Mouse (Mus musculus) stomach, postnatal 0 days (tissue): ENCODE data around the gene Rps24. TPM values are rescaled to one million over a fixed set of nuclear protein-coding genes. Genes with fewer than 3 reads are reported as not detected.

ENCODE experiments used
- ATAC-seq: fragments of 200-750 bp; cut with Nextera tagmentation; 2 replicates; pipeline ENCODE4 v1.8.0; 2017; ENCODE audit not compliant: low FRiP score, low TSS enrichment
- DNase-seq: peaks from one replicate; pipeline ENCODE4 v3.0.0-alpha.2; 2016; ENCODE audit warnings: low spot score
- H3K27ac ChIP-seq: fragments of 300-500 bp; sonication (generic); replicated peaks from 2 replicates; pipeline ENCODE4 v1.5.1; 2014; ENCODE audit warnings: mild to moderate bottlenecking, control low read depth
- H3K27me3 ChIP-seq: fragments of 300-500 bp; sonication (generic); 2 replicates; pipeline ENCODE4 v1.6.1; 2014; ENCODE audit warnings: low read length; ENCODE audit not compliant: control insufficient read depth, insufficient read depth
- H3K36me3 ChIP-seq: fragments of 300-500 bp; sonication (generic); 2 replicates; pipeline ENCODE4 v1.6.1; 2014; ENCODE audit warnings: low read length, mixed read lengths; ENCODE audit not compliant: control insufficient read depth, insufficient read depth
- H3K4me1 ChIP-seq: fragments of 300-500 bp; sonication (generic); replicated peaks from 2 replicates; pipeline ENCODE4 v1.6.1; 2014; ENCODE audit warnings: antibody characterized with exemption; ENCODE audit not compliant: control insufficient read depth, insufficient read depth
- H3K4me2 ChIP-seq: fragments of 300-500 bp; sonication (generic); replicated peaks from 2 replicates; pipeline ENCODE4 v1.6.1; 2014; ENCODE audit warnings: low read depth, mild to moderate bottlenecking, control low read depth, moderate library complexity
- H3K4me3 ChIP-seq: fragments of 300-500 bp; sonication (generic); 2 replicates; pipeline ENCODE4 v1.5.1; 2014; ENCODE audit warnings: low read depth, low read length, control low read depth
- H3K9ac ChIP-seq: fragments of 300-500 bp; sonication (generic); 2 replicates; pipeline ENCODE4 v1.6.1; 2014; ENCODE audit warnings: mild to moderate bottlenecking, low read length, control low read depth, mixed read lengths
- H3K9me3 ChIP-seq: fragments of 300-500 bp; sonication (generic); 2 replicates; pipeline ENCODE4 v1.6.1; 2016; ENCODE audit warnings: low read length; ENCODE audit not compliant: control insufficient read depth
- CTCF ChIP-seq: IDR thresholded peaks from 2 replicates; pipeline ENCODE4 v1.5.1; 2016; ENCODE audit warnings: antibody characterized with exemption, low read depth, mild to moderate bottlenecking, moderate library complexity
- EP300 ChIP-seq: optimal IDR thresholded peaks from 2 replicates; pipeline ENCODE3; 2016; ENCODE audit warnings: antibody characterized with exemption
- WGBS: fragments of 180-500 bp; shearing (Covaris S2); extraction: QIAGEN DNeasy Blood & Tissue Kit; methylation state at CpG from one replicate; pipeline ENCODE4 v1.1.7; 2014; 5-methylcytosine and 5-hydroxymethylcytosine counted together
- polyA plus RNA-seq: library from polyadenylated mRNA; unstranded; fragments of >200 nt; fragmentation: Nextera tagmentation; extraction: Ambion mirVana; gene quantifications from 2 replicates; pipeline ENCODE4 v1.2.1, GENCODE M21; 2015

Rps24 gene
- polyA plus RNA-seq, 1 experiment from 2014 or later = 1,112 TPM

GRCm38 (mm10) chr14:24490468-24491265 lies 3.7 kb downstream of the Rps24 start:
- WGBS = under 1% methylated on average over 64 of the region's 64 CpGs
- Histone ChIP-seq H3K4me1 (no peaks in the 10 kb centered on the region; the same call in 1 of the 2 replicates), H3K27ac (peak overlapping the region; percentile 93), H3K4me3 (peak overlapping the region; percentile 86), H3K4me2 (peak overlapping the region; percentile 62), H3K9me3 (no peaks in the 10 kb centered on the region), H3K9ac (peak overlapping the region; percentile 92), H3K27me3 (no peaks in the 10 kb centered on the region), H3K36me3 (peaks cover 19% of the 10 kb centered on the region)
- ATAC-seq = peak; percentile 94
- peak; percentile 96 for DNase-seq
- TF ChIP-seq EP300 (peak; percentile 68), CTCF (no peak)

- Histone ChIP-seq H3K9ac (peak overlapping the region; percentile 92), H3K4me2 (peak overlapping the region; percentile 62), H3K27ac (peak overlapping the region; percentile 93), H3K27me3 (no peaks in the 10 kb centered on the region), H3K9me3 (no peaks in the 10 kb centered on the region), H3K36me3 (peaks cover 23% of the 10 kb centered on the region), H3K4me3 (peak overlapping the region; percentile 86), H3K4me1 (no peaks in the 10 kb centered on the region)
- 2% methylated on average over 11 of the region's 11 CpGs for WGBS
- DNase-seq (no peak), ATAC-seq (peak; percentile 25; the same call in 1 of the 2 replicates)
- TF ChIP-seq EP300 (no peak), CTCF (no peak)
These were observed 4.5 kb downstream of the Rps24 start for GRCm38 (mm10) chr14:24491266-24491981.

- no peak overlapping the region for H3K4me3 ChIP-seq
- no peaks in the 10 kb centered on the region for H3K9me3 ChIP-seq
- H3K27ac ChIP-seq = no peak overlapping the region
- ATAC-seq (no peak), DNase-seq (no peak)
- H3K27me3 ChIP-seq = no peaks in the 10 kb centered on the region
- H3K4me2 ChIP-seq = no peak overlapping the region
- TF ChIP-seq CTCF (no peak), EP300 (no peak)
- H3K9ac ChIP-seq = no peak overlapping the region
- WGBS = 83% methylated on average over 9 of the region's 9 CpGs
- H3K36me3 ChIP-seq = peaks cover 37% of the 10 kb centered on the region
- H3K4me1 ChIP-seq = no peaks in the 10 kb centered on the region
These were observed 6.3 kb downstream of the Rps24 start for GRCm38 (mm10) chr14:24493256-24493655.

GRCm38 (mm10) chr14:24496507-24496906 lies 9.6 kb downstream of the Rps24 start:
- no peak for TF ChIP-seq EP300
- TF ChIP-seq CTCF = no peak
- 76% methylated on average over 1 of the region's 1 CpGs for WGBS
- Histone ChIP-seq H3K9ac (no peak overlapping the region), H3K9me3 (no peaks in the 10 kb centered on the region), H3K36me3 (peaks cover 40% of the 10 kb centered on the region), H3K4me2 (no peak overlapping the region), H3K4me3 (no peak overlapping the region), H3K27me3 (no peaks in the 10 kb centered on the region), H3K27ac (no peak overlapping the region), H3K4me1 (no peaks in the 10 kb centered on the region)
- no peak for DNase-seq
- ATAC-seq = no peak

- no peak for DNase-seq
- Histone ChIP-seq H3K4me1 (no peaks in the 10 kb centered on the region), H3K9me3 (no peaks in the 10 kb centered on the region), H3K4me2 (no peak overlapping the region), H3K27me3 (no peaks in the 10 kb centered on the region), H3K9ac (no peak overlapping the region), H3K27ac (0 out of 2 replicates have a peak overlapping the region, but pooled peaks have one; percentile 9), H3K36me3 (peaks cover 36% of the 10 kb centered on the region), H3K4me3 (no peak overlapping the region)
- 56% methylated on average over 1 of the region's 1 CpGs for WGBS
- TF ChIP-seq CTCF = no peak
- TF ChIP-seq EP300 = no peak
- no peak for ATAC-seq
These were observed 10.5 kb downstream of the Rps24 start for GRCm38 (mm10) chr14:24497443-24497842.
